Mouse (Mus musculus): ENCODE measurements at regions not wholly inside any gene's neighbourhood (a gene's known extent, or its start where the extent isn't known, plus 50 kb on each side); places are given as distances from the start of the nearest gene placed in this dataset.

DNA sequence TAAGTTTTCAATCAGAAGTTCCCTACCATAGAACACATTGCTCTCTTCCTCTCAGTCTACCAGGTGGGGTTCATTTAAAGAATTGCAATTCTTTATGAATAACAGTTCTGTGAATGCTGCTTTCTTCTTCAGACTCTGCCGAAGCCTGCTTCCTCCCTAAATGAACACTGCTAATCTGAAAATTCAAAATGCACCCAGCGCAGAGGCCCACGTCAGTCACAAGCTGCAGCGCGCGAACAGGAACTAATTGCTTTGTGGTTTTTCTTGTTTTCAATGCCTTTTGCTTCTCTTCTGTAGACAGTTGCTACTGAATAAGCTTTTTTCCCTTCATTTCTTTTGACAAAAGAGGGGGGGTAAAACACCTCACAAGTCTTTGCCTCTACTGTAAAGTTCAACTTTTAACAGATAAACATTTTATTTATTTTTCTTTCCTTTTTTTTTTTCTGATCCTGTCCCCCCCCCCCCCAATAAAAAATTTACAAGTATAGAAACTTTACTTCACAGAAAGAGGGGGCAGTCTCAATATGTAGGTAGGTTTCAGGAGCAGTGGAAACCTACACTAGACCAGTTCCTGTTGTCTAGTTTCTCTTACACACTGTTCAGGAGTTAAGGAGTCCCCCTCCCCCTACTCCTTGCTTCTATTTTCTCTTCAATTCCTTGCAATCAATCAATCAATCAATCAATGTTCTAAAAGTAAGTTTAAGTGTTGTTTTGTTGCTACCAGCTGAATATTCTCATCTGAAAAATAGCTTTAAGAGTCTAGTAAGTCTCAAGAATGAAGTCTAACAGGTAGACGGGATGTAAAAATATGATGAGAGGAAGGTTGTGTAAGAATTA lies 58.2 kb upstream of the Rgs1 start:
- H3K36me3 ChIP-seq (ENCODE audit: insufficient read depth), result no peaks in the 10 kb centered on the region
- H3K27me3 ChIP-seq (ENCODE audit: insufficient read depth, low read length), result no peaks in the 10 kb centered on the region
- ATAC-seq, result no peak
- WGBS, result 42% methylated on average over 7 of the region's 7 CpGs
- TF ChIP-seq CTCF (IDR thresholded peaks at IDR 0.05; ENCODE audit: low read depth), result no peak
- no peak overlapping the region for H3K27ac ChIP-seq (ENCODE audit: low read depth, low read length)
- no peak overlapping the region for H3K4me3 ChIP-seq (ENCODE audit: low read depth, low read length)
- DNase-seq, result no peak
- no peaks in the 10 kb centered on the region for H3K4me1 ChIP-seq (ENCODE audit: insufficient read depth)
- H3K4me2 ChIP-seq (ENCODE audit: low read depth), result no peak overlapping the region
- H3K9me3 ChIP-seq (ENCODE audit: low read length), result no peaks in the 10 kb centered on the region
- no peak overlapping the region for H3K9ac ChIP-seq

DNA sequence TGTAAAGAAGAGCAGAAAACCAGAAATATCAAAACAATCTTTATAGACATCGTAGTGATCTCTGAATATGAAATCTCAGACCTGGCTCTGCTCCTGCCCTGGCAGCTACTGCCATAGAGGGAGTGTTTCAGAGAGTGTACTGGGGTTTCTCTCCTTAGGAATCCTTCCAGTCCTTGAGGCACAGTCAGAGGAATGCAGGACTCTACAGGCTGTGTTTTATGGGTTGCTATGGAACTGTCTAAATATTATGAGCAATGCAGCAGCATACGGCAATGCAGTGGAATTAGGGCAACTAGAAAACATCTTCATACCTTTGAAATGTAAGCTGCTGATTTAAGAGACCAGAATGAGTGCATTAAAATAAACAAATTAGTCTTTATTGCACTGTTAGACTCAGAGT lies 57.2 kb upstream of the Rgs1 start:
- DNase-seq (no peak), ATAC-seq (no peak)
- Histone ChIP-seq H3K27me3 (ENCODE audit: insufficient read depth, low read length) (no peaks in the 10 kb centered on the region), H3K9me3 (ENCODE audit: low read length) (no peaks in the 10 kb centered on the region), H3K36me3 (ENCODE audit: insufficient read depth) (no peaks in the 10 kb centered on the region), H3K4me2 (ENCODE audit: low read depth) (no peak overlapping the region), H3K4me3 (ENCODE audit: low read depth, low read length) (no peak overlapping the region), H3K27ac (ENCODE audit: low read depth, low read length) (no peak overlapping the region), H3K9ac (no peak overlapping the region), H3K4me1 (ENCODE audit: insufficient read depth) (no peaks in the 10 kb centered on the region)
- TF ChIP-seq CTCF (IDR thresholded peaks at IDR 0.05; ENCODE audit: low read depth), result no peak
- WGBS, result 46% methylated on average over 2 of the region's 2 CpGs

DNA sequence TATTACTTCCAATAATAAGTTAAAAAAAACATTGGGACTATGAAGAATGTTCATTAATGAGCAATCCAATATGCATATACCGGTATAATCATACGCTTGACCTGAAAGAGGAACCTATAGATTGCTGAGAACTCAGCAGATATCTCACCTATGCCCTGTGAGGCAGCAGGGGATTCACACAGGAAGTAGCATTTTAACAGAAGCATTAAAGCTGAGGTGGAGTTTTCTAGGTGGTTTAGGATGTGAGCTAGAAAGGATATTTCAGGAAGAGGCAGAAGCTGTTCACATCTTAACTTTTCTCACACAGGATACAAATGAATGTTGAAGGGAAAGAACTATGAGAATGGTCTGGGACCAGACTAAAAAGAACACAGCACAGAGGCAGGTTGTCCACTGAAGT lies 51.6 kb upstream of the Rgs1 start:
- Histone ChIP-seq H3K4me2 (ENCODE audit: low read depth) (no peak overlapping the region), H3K27ac (ENCODE audit: low read depth, low read length) (no peak overlapping the region), H3K9me3 (ENCODE audit: low read length) (no peaks in the 10 kb centered on the region), H3K4me3 (ENCODE audit: low read depth, low read length) (no peak overlapping the region), H3K9ac (no peak overlapping the region), H3K27me3 (ENCODE audit: insufficient read depth, low read length) (no peaks in the 10 kb centered on the region), H3K4me1 (ENCODE audit: insufficient read depth) (no peaks in the 10 kb centered on the region), H3K36me3 (ENCODE audit: insufficient read depth) (no peaks in the 10 kb centered on the region)
- ATAC-seq (no peak), DNase-seq (no peak)
- 92% methylated on average over 2 of the region's 2 CpGs for WGBS
- TF ChIP-seq CTCF (IDR thresholded peaks at IDR 0.05; ENCODE audit: low read depth), result no peak
